Mouse (Mus musculus): Measurements from ENCODE around the gene Clec9a. TPM values are rescaled to one million over a fixed set of nuclear protein-coding genes. Genes with fewer than 3 reads are reported as not detected.
A peak's percentile ranks its signal among the peaks of the same experiment; 100 is the strongest.

Clec9a gene
- under 1 TPM in 2 of 4 experiments, not detected in 2; 0.47 to 0.60 TPM for total RNA-seq (2022)

- DNase-seq (ENCODE audit: low spot score), result no peak
Observed at GRCm38 (mm10) chr6:129408562-129408961, at the start of gene Clec9a. Clec9a (plus strand) TSS chr6:129408862.

GRCm38 (mm10) chr6:129359515-129359914 is 49.1 kb upstream of the Clec9a start:
- no peak for DNase-seq (ENCODE audit: low spot score)

GRCm38 (mm10) chr6:129363942-129364341 is 44.7 kb upstream of the Clec9a start:
- DNase-seq (ENCODE audit: low spot score), result no peak

GRCm38 (mm10) chr6:129365959-129366359 is 42.7 kb upstream of the Clec9a start:
- DNase-seq (ENCODE audit: low spot score), result peak; percentile 58

GRCm38 (mm10) chr6:129369374-129370132 is 39.1 kb upstream of the Clec9a start:
- DNase-seq (ENCODE audit: low spot score), result no peak

- no peak for DNase-seq (ENCODE audit: low spot score)
Observed at GRCm38 (mm10) chr6:129374937-129375471, 33.7 kb upstream of the Clec9a start.

- DNase-seq (ENCODE audit: low spot score), result no peak
Observed at GRCm38 (mm10) chr6:129380454-129380853, 28.2 kb upstream of the Clec9a start.

- no peak for DNase-seq (ENCODE audit: low spot score)
Observed at GRCm38 (mm10) chr6:129381736-129382135, 26.9 kb upstream of the Clec9a start.

GRCm38 (mm10) chr6:129383466-129383865 is 25.2 kb upstream of the Clec9a start:
- DNase-seq (ENCODE audit: low spot score), result no peak

- no peak for DNase-seq (ENCODE audit: low spot score)
Observed at GRCm38 (mm10) chr6:129385000-129385399, 23.7 kb upstream of the Clec9a start.

- DNase-seq (ENCODE audit: low spot score), result no peak
Observed at GRCm38 (mm10) chr6:129385774-129386173, 22.9 kb upstream of the Clec9a start, which contains the start of gene Clec12b. Clec12b (minus strand) TSS chr6:129385874.

- DNase-seq (ENCODE audit: low spot score), result peak; percentile 43
Observed at GRCm38 (mm10) chr6:129393087-129393720, 15.5 kb upstream of the Clec9a start.

- no peak for DNase-seq (ENCODE audit: low spot score)
Observed at GRCm38 (mm10) chr6:129393732-129394131, 14.9 kb upstream of the Clec9a start.

- no peak for DNase-seq (ENCODE audit: low spot score)
Observed at GRCm38 (mm10) chr6:129396997-129397396, 11.7 kb upstream of the Clec9a start, which contains the start of gene Clec1b. Clec1b (plus strand) TSS chr6:129397297.

- DNase-seq (ENCODE audit: low spot score), result peak; percentile 28
Observed at GRCm38 (mm10) chr6:129399945-129400344, 8.7 kb upstream of the Clec9a start.

GRCm38 (mm10) chr6:129402404-129402803 is 6.3 kb upstream of the Clec9a start:
- DNase-seq (ENCODE audit: low spot score), result no peak

GRCm38 (mm10) chr6:129403391-129403790 is 5.3 kb upstream of the Clec9a start:
- no peak for DNase-seq (ENCODE audit: low spot score)

- no peak for DNase-seq (ENCODE audit: low spot score)
Observed at GRCm38 (mm10) chr6:129405999-129406398, 2.7 kb upstream of the Clec9a start.

GRCm38 (mm10) chr6:129407324-129407723 is 1.3 kb upstream of the Clec9a start:
- DNase-seq (ENCODE audit: low spot score), result peak; percentile 38

GRCm38 (mm10) chr6:129414177-129414576 is 5.5 kb downstream of the Clec9a start:
- no peak for DNase-seq (ENCODE audit: low spot score)

- no peak for DNase-seq (ENCODE audit: low spot score)
Observed at GRCm38 (mm10) chr6:129422311-129422710, 13.6 kb downstream of the Clec9a start.

- DNase-seq (ENCODE audit: low spot score), result no peak
Observed at GRCm38 (mm10) chr6:129423040-129423733, 14.5 kb downstream of the Clec9a start.
